Mouse (Mus musculus) E14TG2a.4 (cell line): Measurements from ENCODE around the gene Dlx5.

Experiments used
- H3K27me3 ChIP-seq: 2 replicates; pipeline ENCODE4 v1.6.1; 2014; ENCODE audit warnings: low read length, control low read depth; ENCODE audit not compliant: insufficient read depth
- H3K36me3 ChIP-seq: 2 replicates; pipeline ENCODE4 v1.6.1; 2014; ENCODE audit warnings: low read length, control low read depth; ENCODE audit not compliant: insufficient read depth
- H3K4me1 ChIP-seq: replicated peaks from 2 replicates; pipeline ENCODE4 v1.6.1; 2014; ENCODE audit warnings: low read depth, low read length, control low read depth
- H3K4me3 ChIP-seq: replicated peaks from 2 replicates; pipeline ENCODE4 v1.5.1; 2014; ENCODE audit warnings: mild to moderate bottlenecking, low read length
- H3K9me3 ChIP-seq: 2 replicates; pipeline ENCODE4 v1.6.1; 2014; ENCODE audit warnings: low read length, control low read depth
- CTCF ChIP-seq: conservative IDR thresholded peaks from 2 replicates; pipeline ENCODE4 v1.5.1; 2014; ENCODE audit warnings: low read length
- NANOG ChIP-seq: IDR thresholded peaks from 2 replicates; pipeline ENCODE4 v1.6.1; 2014; ENCODE audit warnings: borderline replicate concordance, low read length, mixed read lengths
- POU5F1 ChIP-seq: IDR thresholded peaks from 2 replicates; pipeline ENCODE4 v1.6.1; 2014; ENCODE audit warnings: low read length, borderline replicate concordance

The Dlx5 gene

DNA sequence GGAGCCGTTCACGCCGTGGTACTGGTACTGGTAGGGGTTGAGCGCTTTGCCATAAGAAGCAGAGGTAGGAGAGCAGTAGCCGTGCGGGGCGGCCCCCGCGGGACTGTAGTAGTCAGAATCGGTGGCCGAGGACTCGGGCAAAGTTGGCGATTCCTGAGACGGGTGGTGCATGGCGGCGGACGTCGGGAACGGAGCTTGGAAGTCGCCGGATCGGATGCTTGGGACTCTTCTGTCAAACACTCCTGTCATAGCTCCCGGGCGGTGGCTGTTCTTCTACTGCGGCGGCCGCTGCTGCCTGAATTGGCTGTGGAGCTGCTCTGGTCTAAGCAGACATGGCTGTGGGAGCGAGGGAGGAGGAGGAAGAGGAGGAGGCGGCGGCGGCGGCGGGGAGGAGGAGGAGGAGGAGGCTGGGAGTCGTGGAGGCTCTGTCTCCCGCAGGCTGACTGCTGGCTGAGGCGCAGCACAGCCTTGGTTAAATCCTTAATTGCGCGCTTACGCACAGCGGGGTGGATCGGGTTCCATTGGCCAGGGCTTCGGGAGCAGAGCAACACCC, at the start of gene Dlx5:
Dlx5 (minus strand) TSS at position 448 of the 553 bp plus-strand sequence.
- H3K36me3 ChIP-seq: no peaks in the 10 kb centered on the region
- H3K4me3 ChIP-seq: peak within 1 kb of the TSS; percentile 62
- TF ChIP-seq CTCF: no peak
- TF ChIP-seq NANOG: no peak
- TF ChIP-seq POU5F1: no peak
- H3K27me3 ChIP-seq: peaks cover 82% of the 10 kb centered on the region
- H3K9me3 ChIP-seq: no peaks in the 10 kb centered on the region
- peaks cover 44% of the 10 kb centered on the region for H3K4me1 ChIP-seq

DNA sequence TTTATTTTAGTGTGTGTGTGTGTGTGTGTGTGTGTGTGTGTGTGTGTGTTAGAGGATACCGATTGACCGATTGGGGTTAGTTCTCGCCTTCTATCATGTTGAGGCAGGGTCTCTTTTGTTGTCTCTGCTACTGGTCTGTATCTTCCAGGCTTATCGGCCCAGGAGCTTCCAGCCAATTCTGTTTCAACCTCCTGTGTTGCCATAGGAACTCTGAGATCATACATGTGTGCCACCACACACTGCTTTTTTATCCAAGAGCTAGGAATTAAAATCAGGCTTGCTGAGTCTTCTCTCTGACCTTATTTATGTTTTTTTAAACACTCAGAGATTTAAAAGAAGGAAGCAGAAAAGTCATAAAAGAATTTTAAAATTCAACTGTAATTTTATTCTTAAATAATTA, 49.6 kb upstream of the Dlx5 start:
- no peak overlapping the region for H3K4me3 ChIP-seq
- no peak for TF ChIP-seq NANOG
- TF ChIP-seq POU5F1: no peak
- no peak for TF ChIP-seq CTCF
- H3K36me3 ChIP-seq: no peaks in the 10 kb centered on the region
- H3K4me1 ChIP-seq: no peaks in the 10 kb centered on the region
- H3K9me3 ChIP-seq: peaks cover 9% of the 10 kb centered on the region; the same call in 1 of the 2 replicates
- H3K27me3 ChIP-seq: no peaks in the 10 kb centered on the region

DNA sequence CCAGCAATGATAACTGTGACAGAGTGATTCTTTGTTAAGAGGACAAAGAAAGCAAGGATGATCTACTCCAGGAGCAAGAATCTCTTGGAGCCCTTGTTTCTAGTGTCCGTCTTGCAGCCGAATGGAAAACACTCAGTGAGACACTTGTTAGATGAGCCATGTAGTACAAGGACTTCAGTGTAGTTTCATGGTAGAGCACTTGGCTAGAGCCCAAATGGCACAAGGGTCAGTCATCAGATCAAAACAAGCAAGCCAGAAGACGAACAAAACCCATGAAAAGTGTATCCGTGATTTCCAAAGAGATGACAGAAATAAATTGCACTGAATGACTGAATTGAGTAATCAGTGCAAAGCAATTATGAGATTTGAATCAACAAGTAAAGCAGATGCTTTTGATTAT, 48.9 kb upstream of the Dlx5 start:
- Histone ChIP-seq H3K4me3 (no peak overlapping the region), H3K4me1 (no peaks in the 10 kb centered on the region), H3K36me3 (no peaks in the 10 kb centered on the region), H3K27me3 (no peaks in the 10 kb centered on the region), H3K9me3 (peaks cover 9% of the 10 kb centered on the region; the same call in 1 of the 2 replicates)
- TF ChIP-seq POU5F1 (no peak), CTCF (no peak), NANOG (no peak)

GRCm38 (mm10) chr6:6925264-6925663, 43.4 kb upstream of the Dlx5 start:
- Histone ChIP-seq H3K27me3 (no peaks in the 10 kb centered on the region), H3K4me1 (no peaks in the 10 kb centered on the region), H3K36me3 (no peaks in the 10 kb centered on the region), H3K9me3 (peaks cover 10% of the 10 kb centered on the region; the same call in 1 of the 2 replicates), H3K4me3 (no peak overlapping the region)
- TF ChIP-seq POU5F1 (no peak), NANOG (no peak), CTCF (no peak)

DNA sequence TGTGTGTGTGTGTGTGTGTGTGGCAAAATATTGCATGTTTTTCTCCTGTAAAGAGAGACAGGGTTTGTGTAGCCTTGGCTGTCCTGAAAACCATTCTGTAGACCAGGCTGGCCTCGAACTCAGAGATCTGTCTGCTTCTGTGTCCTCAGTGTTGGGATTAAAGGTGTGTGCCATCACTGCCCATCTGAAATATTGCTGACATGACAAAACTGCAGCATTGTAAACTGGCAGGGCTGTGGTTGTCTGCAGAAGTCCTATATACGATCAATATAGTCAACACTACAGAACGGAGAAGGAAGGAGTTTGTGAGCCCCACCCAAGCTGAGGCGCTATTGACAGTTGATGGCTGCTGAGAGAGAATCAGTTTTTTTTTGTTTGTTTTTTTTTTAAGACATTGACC, 35.4 kb upstream of the Dlx5 start:
- Histone ChIP-seq H3K36me3 (no peaks in the 10 kb centered on the region), H3K4me3 (no peak overlapping the region), H3K9me3 (no peaks in the 10 kb centered on the region), H3K4me1 (no peaks in the 10 kb centered on the region), H3K27me3 (no peaks in the 10 kb centered on the region)
- TF ChIP-seq CTCF (no peak), POU5F1 (no peak), NANOG (no peak)

- no peak for TF ChIP-seq POU5F1
- TF ChIP-seq NANOG: no peak
- no peak for TF ChIP-seq CTCF
- Histone ChIP-seq H3K4me3 (no peak overlapping the region), H3K4me1 (no peaks in the 10 kb centered on the region)
These were observed 33.6 kb upstream of the Dlx5 start for GRCm38 (mm10) chr6:6915526-6915915.

GRCm38 (mm10) chr6:6914849-6915525, 33.1 kb upstream of the Dlx5 start:
- Histone ChIP-seq H3K36me3 (no peaks in the 10 kb centered on the region), H3K4me1 (no peaks in the 10 kb centered on the region), H3K27me3 (no peaks in the 10 kb centered on the region), H3K4me3 (no peak overlapping the region), H3K9me3 (peaks cover 14% of the 10 kb centered on the region)
- TF ChIP-seq CTCF (peak; percentile 56), POU5F1 (no peak)

More at GRCm38 (mm10) chr6:6915526-6915915, 33.6 kb upstream of the Dlx5 start:
- Histone ChIP-seq H3K9me3 (peaks cover 13% of the 10 kb centered on the region), H3K36me3 (no peaks in the 10 kb centered on the region), H3K27me3 (no peaks in the 10 kb centered on the region)

DNA sequence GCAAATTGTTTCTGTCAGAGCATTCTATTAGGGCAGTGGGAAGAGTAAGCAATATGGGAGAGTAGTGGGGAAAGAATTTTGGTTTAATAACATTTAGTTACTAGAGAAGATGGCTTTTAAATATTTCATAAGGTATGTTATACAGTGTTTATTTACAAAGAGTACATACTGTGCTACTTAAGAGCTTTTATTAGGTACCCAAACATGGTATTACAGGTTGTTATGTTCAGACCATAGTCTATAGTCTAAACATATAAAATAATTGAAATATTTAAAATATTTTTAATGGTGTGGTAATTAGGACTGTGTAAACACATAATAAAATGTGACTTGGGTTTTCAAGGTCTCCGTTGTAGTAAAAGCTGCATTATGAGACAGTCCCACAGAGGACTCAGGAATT, 32.4 kb upstream of the Dlx5 start:
- Histone ChIP-seq H3K4me1 (no peaks in the 10 kb centered on the region), H3K4me3 (no peak overlapping the region), H3K36me3 (no peaks in the 10 kb centered on the region), H3K9me3 (peaks cover 14% of the 10 kb centered on the region), H3K27me3 (no peaks in the 10 kb centered on the region)
- TF ChIP-seq POU5F1 (no peak), NANOG (no peak), CTCF (no peak)

DNA sequence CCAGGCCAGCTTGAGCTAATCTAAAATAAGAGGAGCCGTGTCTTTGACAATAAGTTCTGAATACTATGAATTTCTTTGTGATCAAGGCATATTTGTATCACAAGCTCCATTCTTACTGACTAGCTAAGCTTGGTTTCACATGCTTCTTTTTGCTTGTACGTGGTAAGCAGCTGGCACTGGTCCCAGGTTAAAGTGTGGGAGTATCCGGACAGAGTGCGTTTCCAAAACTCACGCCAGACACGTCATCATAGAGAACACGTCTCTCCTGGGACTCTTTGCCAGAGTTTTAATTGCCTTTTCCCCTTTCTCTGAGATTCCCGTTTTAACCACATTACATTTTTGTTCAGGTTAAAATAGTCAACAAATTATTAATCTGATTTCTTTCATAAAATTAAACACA, 27.7 kb upstream of the Dlx5 start:
- Histone ChIP-seq H3K9me3 (peaks cover 14% of the 10 kb centered on the region), H3K36me3 (no peaks in the 10 kb centered on the region), H3K4me1 (no peaks in the 10 kb centered on the region), H3K27me3 (no peaks in the 10 kb centered on the region), H3K4me3 (no peak overlapping the region)
- TF ChIP-seq POU5F1: no peak
- no peak for TF ChIP-seq CTCF
- TF ChIP-seq NANOG: no peak
